Mouse (Mus musculus) C2C12 (cell line): Measurements from ENCODE around the gene Lrriq4.

ENCODE experiments used
- CEBPB ChIP-seq: IDR thresholded peaks from one replicate; pipeline ENCODE4 v1.6.1; 2011; ENCODE audit warnings: low read depth, mild to moderate bottlenecking, control low read depth, moderate library complexity
- CTCF ChIP-seq: IDR thresholded peaks from one replicate; pipeline ENCODE4 v1.5.1; 2011; ENCODE audit not compliant: control insufficient read depth, insufficient read depth, insufficient read length
- MAX ChIP-seq: IDR thresholded peaks from one replicate; pipeline ENCODE4 v1.6.1; 2011; ENCODE audit warnings: mild to moderate bottlenecking, control low read depth

DNA sequence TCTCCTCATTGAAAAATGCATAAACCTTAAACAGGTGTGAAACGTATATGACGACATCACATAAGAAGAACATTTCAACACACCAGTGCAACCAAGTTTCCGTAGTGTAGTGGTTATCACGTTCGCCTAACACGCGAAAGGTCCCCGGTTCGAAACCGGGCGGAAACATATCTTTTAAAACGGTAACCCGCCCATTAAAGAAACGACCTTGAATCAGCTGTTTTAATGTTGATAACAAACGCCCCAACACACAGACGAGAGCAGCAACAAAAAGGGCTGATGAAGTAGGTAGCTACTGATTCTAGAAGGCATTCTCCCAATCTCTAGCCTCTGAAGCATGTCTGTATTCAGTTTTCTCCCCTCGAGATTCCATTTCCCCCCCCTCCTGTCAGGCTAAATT is 43.1 kb upstream of the Lrriq4 start:
- TF ChIP-seq CTCF (no peak), MAX (no peak), CEBPB (no peak)
